Mouse (Mus musculus) liver, postnatal 0 days (tissue): ENCODE measurements around the gene Ntrk3.

Experiments
- CTCF ChIP-seq: sonication (generic); IDR thresholded peaks from 2 replicates; pipeline ENCODE4 v1.5.1; 2016; ENCODE audit warnings: antibody characterized with exemption, low read depth
- EP300 ChIP-seq: IDR thresholded peaks from 2 replicates; pipeline ENCODE4 v1.6.1; 2016; ENCODE audit warnings: antibody characterized with exemption, low read depth, mild to moderate bottlenecking

- TF ChIP-seq CTCF (no peak), EP300 (no peak)
These were observed 240.0 kb downstream of the Ntrk3 start for GRCm38 (mm10) chr7:78497819-78498218.
